31 mouse cellular contexts compared by ENCODE assay signal in genomic region chr7:139822301-139823010, GRCm38 (mm10). TPM values are rescaled to one million over a fixed set of nuclear protein-coding genes. Genes with fewer than 3 reads are reported as not detected.
DNase-seq lines count a peak whose midpoint lies in the region; ATAC-seq and TF ChIP-seq lines count a peak whose summit lies in the region.
"Had no signal": no experiment of that assay in that cellular context is flagged by ENCODE, and none has a peak within 500 bp of the region (broad histone marks: within the 10 kb centered on the region; RNA-seq: fewer than 3 reads in every experiment).

No protein-coding gene starts in this region.

- no peak for ATAC-seq in hindbrain, postnatal 0 days
- ATAC-seq: forebrain, embryonic 15.5 days; hindbrain, embryonic 16.5 days; midbrain, embryonic 16.5 days had no signal

- WGBS in hindbrain, embryonic 10.5 days: 75% methylated on average over 12 of the region's 12 CpGs
- 71% methylated on average over 12 of the region's 12 CpGs for WGBS in hindbrain, postnatal 0 days

- H3K27ac ChIP-seq in gastrocnemius, adult 2 months: no peak overlapping the region
- H3K27ac ChIP-seq in hindbrain, embryonic 10.5 days: no peak overlapping the region
- no peak overlapping the region for H3K27ac ChIP-seq in hindbrain, postnatal 0 days
- H3K27ac ChIP-seq: embryonic facial prominence, embryonic 15.5 days; forebrain, embryonic 15.5 days; heart, embryonic 13.5 days; kidney, embryonic 15.5 days; limb, embryonic 13.5 days; liver, embryonic 14.5 days; midbrain, embryonic 10.5 days; neural tube, embryonic 13.5 days; stomach, embryonic 15.5 days had no signal

- H3K9me3 ChIP-seq in hindbrain, embryonic 10.5 days: no peaks in the 10 kb centered on the region
- no peaks in the 10 kb centered on the region for H3K9me3 ChIP-seq in hindbrain, postnatal 0 days (ENCODE audit: low read length)
- H3K9me3 ChIP-seq: embryonic facial prominence, embryonic 15.5 days; forebrain, embryonic 15.5 days; heart, embryonic 13.5 days; kidney, embryonic 15.5 days; limb, embryonic 13.5 days; midbrain, embryonic 10.5 days; neural tube, embryonic 13.5 days; stomach, embryonic 15.5 days had no signal

- H3K9ac ChIP-seq in hindbrain, postnatal 0 days (replicated peaks; ENCODE audit: low read length): no peak overlapping the region
- H3K9ac ChIP-seq: embryonic facial prominence, embryonic 15.5 days; forebrain, embryonic 15.5 days; heart, embryonic 13.5 days; kidney, embryonic 15.5 days; limb, embryonic 13.5 days; liver, embryonic 14.5 days; lung, embryonic 14.5 days; neural tube, embryonic 13.5 days; stomach, embryonic 15.5 days had no signal

- H3K27me3 ChIP-seq in hindbrain, embryonic 10.5 days (ENCODE audit: insufficient read depth, poor library complexity, severe bottlenecking): 0 out of 2 replicates have a peak, but pooled peaks cover under 1% of the 10 kb centered on the region
- H3K27me3 ChIP-seq in hindbrain, postnatal 0 days (ENCODE audit: insufficient read depth, low read length): no peaks in the 10 kb centered on the region
- H3K27me3 ChIP-seq: embryonic facial prominence, embryonic 15.5 days; forebrain, embryonic 15.5 days; kidney, embryonic 15.5 days; neural tube, embryonic 13.5 days; stomach, embryonic 15.5 days had no signal

- H3K36me3 ChIP-seq in hindbrain, embryonic 10.5 days: no peaks in the 10 kb centered on the region
- H3K36me3 ChIP-seq in hindbrain, postnatal 0 days (ENCODE audit: insufficient read depth, low read length): no peaks in the 10 kb centered on the region
- H3K36me3 ChIP-seq: embryonic facial prominence, embryonic 15.5 days; forebrain, embryonic 15.5 days; heart, embryonic 13.5 days; kidney, embryonic 15.5 days; limb, embryonic 13.5 days; midbrain, embryonic 10.5 days; neural tube, embryonic 13.5 days; stomach, embryonic 15.5 days had no signal

- peak; percentile 55 for DNase-seq in gastrocnemius, adult 2 months
- DNase-seq in gastrocnemius, postnatal 4 days (ENCODE audit: low spot score in 2 of 2): no peak
- peak; percentile 8 for DNase-seq in hindbrain, embryonic 10.5 days (ENCODE audit: low spot score)
- no peak for DNase-seq in hindbrain, postnatal 0 days (ENCODE audit: low spot score)
- peak; percentile 65 for DNase-seq in brain, adult 2 months (ENCODE audit: low read depth, low spot score)
- peak; percentile 39 for DNase-seq in gastrocnemius, postnatal 14 days
- DNase-seq in adrenal gland, adult 18-20 months (ENCODE audit: low spot score in 2 of 2): no peak
- no peak for DNase-seq in layer of hippocampus, postnatal 36 days
- DNase-seq: adrenal gland, adult 2 months; cerebellum, adult 11-12 months; cerebellum, postnatal 10 days; kidney, adult 11 months; kidney, postnatal 4 days; lung, embryonic 14.5 days; right cerebral cortex, adult 18-20 months; right cerebral cortex, postnatal 4 days; thymus, adult 18-20 months; thymus, postnatal 36 days had no signal

- peaks cover 15% of the 10 kb centered on the region for H3K4me1 ChIP-seq in hindbrain, embryonic 10.5 days (replicated peaks)
- no peaks in the 10 kb centered on the region for H3K4me1 ChIP-seq in hindbrain, postnatal 0 days (ENCODE audit: insufficient read depth, low read length)
- H3K4me1 ChIP-seq: embryonic facial prominence, embryonic 15.5 days; forebrain, embryonic 15.5 days; kidney, embryonic 15.5 days; limb, embryonic 13.5 days; stomach, embryonic 15.5 days had no signal

- H3K4me2 ChIP-seq in hindbrain, postnatal 0 days (ENCODE audit: low read depth, low read length): no peak overlapping the region
- H3K4me2 ChIP-seq: embryonic facial prominence, embryonic 15.5 days; forebrain, embryonic 15.5 days; heart, embryonic 13.5 days; kidney, embryonic 15.5 days; limb, embryonic 13.5 days; lung, embryonic 14.5 days; neural tube, embryonic 13.5 days; stomach, embryonic 15.5 days had no signal

- H3K4me3 ChIP-seq in gastrocnemius, adult 2 months: no peak overlapping the region
- no peak overlapping the region for H3K4me3 ChIP-seq in hindbrain, embryonic 10.5 days
- no peak overlapping the region for H3K4me3 ChIP-seq in hindbrain, postnatal 0 days (ENCODE audit: low read length)
- H3K4me3 ChIP-seq: embryonic facial prominence, embryonic 15.5 days; forebrain, embryonic 15.5 days; heart, embryonic 13.5 days; kidney, embryonic 15.5 days; limb, embryonic 13.5 days; midbrain, embryonic 10.5 days; myocyte; neural tube, embryonic 13.5 days; stomach, embryonic 15.5 days had no signal

- intact Hi-C loops in gastrocnemius, adult 2 months (cut with DNase I): no loop called here
- intact Hi-C loops in gastrocnemius, postnatal 14 days (cut with DNase I; ENCODE audit: low total_unique reads): no loop called here

- TF ChIP-seq CTCF in gastrocnemius, adult 2 months (IDR thresholded peaks at IDR 0.05): no peak
- no peak for TF ChIP-seq CTCF in hindbrain, postnatal 0 days (IDR thresholded peaks at IDR 0.05; ENCODE audit: low read depth)

RNA-seq across cellular contexts. Expression of gene Adgra1, which starts 11.5 kb away (rescaled TPM):
- total RNA-seq in gastrocnemius, adult 2 months (2021): under 1 TPM in 1 of 2 experiments, not detected in 1; 0.08 TPM
- under 1 TPM; 0.05 TPM for total RNA-seq in gastrocnemius, postnatal 4 days (2021)
- polyA plus RNA-seq in hindbrain, embryonic 10.5 days (2016; fragmentation: Nextera tagmentation; extraction: Ambion mirVana): 8.2 and 19.2 TPM in 2 replicates
- 28.5 and 34.4 TPM in 2 replicates for total RNA-seq in hindbrain, postnatal 0 days (2014; rRNA removed)
- polyA plus RNA-seq in hindbrain, postnatal 0 days (2015; fragmentation: Nextera tagmentation; extraction: Ambion mirVana): 48.9 and 53.3 TPM in 2 replicates
- under 1 TPM; 0.14 to 0.22 TPM for total RNA-seq in gastrocnemius, postnatal 14 days (2021)
- 1 to 10 TPM; 2.6 to 2.8 TPM for total RNA-seq in adrenal gland, adult 18-20 months (2021)
- total RNA-seq in layer of hippocampus, postnatal 36 days (2021): 10 to 100 TPM; 47.9 to 49.6 TPM
- total RNA-seq: hematopoietic stem cell, adult 5-6 weeks had no signal
- polyA plus RNA-seq: liver, embryonic 14.5 days; lung, embryonic 14.5 days had no signal

Comparison
In these comparisons a context has a peak if more than half of its experiments do, and no peak if none do; other contexts are left out.
1. DNase-seq: peak in gastrocnemius, adult 2 months (single experiment), hindbrain, embryonic 10.5 days (single experiment), brain, adult 2 months (single experiment) and gastrocnemius, postnatal 14 days (single experiment); none in gastrocnemius, postnatal 4 days (0 of 2), hindbrain, postnatal 0 days (single experiment), adrenal gland, adult 18-20 months (0 of 2) and layer of hippocampus, postnatal 36 days (0 of 2).